Mouse (Mus musculus) frontal cortex, postnatal 10 days (tissue): ENCODE results near the gene Homer1.
A peak's percentile ranks its signal among the peaks of the same experiment; 100 is the strongest.

Experiments used
- DNase-seq, 2 experiments: peaks; one replicate each; pipeline ENCODE4 v3.0.0; 2022; ENCODE audit warnings: low spot score in 2 of 2, mixed read lengths in 1 of 2

Homer1 gene

DNA sequence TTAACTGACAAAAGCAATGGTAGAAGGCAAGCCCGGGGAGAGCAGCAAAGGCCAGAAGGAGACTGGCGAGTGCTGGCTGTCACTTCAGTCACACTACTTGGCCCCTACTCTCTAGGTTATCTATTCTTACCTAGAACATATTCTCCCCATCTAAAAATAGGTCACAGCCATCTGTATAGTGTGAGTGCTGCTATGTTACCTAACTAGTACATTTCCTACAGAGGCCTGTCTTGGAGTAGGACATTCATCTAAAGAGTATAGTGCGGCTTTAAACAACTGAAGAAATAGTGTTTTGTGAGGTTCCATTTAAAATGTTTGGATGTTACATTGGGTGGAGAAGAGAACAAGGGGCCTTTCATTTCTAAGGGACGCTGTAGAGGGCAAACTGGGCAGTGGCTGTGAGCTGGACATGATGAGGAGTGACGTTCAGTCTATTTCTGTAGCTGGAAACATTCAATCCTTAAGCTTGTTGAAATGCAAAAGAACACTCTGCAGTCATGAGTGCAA lies 100.3 kb downstream of the Homer1 start:
- no peak for DNase-seq

DNA sequence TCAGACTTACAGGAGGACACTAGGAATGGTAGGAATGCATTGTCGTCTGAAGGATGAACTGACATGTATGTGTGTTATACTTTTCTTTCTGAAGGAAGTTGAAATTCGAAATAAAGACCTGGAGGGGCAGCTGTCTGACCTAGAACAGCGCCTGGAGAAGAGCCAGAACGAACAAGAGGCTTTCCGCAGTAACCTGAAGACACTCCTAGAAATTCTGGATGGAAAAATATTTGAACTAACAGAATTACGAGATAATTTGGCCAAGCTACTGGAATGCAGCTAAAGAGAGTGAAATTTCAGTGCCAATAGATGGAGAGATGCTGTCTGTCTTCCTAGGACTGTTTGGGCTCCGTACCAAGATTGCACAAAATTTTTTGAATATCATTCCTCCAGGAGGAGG lies 102.5 kb downstream of the Homer1 start:
- no peak for DNase-seq

DNA sequence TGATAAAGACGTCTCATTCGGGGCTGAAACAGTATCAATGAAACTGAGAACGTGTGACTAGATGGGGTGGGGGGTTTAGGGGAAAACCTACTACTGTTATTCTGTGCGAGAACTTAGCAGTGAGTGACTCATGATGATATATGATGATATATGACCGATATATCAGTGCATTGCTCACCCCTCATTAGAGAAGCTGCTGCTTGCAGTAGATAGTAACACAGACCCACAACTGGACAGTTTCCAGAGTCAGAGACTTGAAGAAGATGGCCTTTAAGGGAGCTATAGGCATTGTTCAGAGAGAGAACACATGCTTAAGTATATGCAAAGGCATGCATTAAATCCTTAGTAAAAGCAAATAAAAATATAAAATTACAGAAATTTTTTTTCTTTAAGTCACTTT lies 107.4 kb downstream of the Homer1 start:
- DNase-seq = no peak

DNA sequence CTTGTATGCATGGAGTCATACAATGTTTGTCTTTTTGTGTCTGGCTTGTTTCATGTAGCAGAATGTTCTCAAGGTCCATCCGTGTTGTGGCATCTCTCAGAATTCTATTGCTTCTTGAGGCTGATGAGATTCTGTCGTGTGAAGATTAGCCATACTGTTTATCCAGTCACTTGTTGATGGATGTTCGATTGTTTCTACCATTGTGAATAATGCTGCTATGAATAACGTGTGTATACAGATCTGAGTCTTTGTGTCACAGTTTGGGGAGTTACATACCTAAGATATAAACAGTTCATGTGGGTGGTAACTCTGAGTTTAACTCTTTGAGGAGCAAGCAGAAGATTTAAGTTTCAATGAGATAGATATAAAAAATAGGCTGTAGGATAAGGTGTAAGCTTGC lies 110.9 kb downstream of the Homer1 start:
- DNase-seq = no peak

DNA sequence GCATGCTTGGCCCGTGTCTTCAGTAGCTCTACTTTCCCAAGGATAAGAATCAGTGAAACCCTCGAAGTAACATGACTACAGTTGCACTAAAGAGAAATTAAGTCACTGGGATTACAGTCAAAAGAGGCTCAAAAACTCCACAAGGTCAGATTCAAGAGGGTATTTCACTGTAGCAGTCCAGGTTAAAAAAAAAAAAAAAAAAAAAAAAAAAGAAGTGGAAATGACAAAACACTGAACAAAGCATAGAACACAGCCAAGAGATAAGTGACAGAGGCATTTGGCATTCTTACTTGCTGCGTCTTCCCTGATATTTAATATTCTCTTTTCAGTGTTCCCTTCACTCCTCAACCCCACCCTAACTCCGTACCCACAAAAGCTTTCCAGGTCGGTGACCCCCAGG lies 115.6 kb downstream of the Homer1 start:
- no peak for DNase-seq

DNA sequence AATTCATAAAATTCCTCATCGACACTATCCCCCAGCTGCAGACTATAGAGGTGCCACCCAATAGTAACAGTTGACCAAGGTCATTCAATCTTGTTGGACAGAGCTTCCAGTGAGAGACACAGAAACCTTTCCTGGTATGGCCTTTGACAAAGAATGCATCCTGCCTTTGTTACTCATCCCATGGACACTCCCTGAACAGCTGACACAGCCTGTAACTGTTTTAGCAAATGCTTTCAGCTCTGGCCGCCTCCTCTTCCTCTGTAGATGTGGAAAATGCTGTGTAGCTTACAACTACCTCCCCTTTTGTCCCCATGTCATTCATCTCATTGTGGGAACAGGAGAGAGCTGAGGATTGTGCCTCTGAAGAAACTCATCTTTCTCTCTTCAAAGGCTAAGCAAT lies 118.9 kb downstream of the Homer1 start:
- DNase-seq = no peak

DNA sequence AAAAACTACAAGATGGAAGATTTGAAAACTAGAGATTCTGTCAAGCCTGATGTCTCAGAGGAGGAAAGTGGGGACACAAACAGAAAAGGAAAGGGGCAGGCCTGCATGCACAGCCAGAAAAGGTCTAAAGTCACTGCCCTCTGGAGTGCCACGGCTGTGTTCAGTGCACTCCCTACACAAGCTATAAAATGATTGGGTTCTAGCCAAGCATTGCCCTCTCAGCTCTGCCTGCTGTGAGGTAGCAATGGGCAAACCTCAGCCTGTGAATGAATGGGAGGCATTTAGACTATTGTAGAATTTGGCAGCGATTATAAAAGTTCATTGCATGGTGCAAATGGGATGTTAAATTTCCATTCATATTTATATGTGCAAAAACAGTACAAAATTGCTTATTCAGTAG lies 120.3 kb downstream of the Homer1 start:
- no peak for DNase-seq

DNA sequence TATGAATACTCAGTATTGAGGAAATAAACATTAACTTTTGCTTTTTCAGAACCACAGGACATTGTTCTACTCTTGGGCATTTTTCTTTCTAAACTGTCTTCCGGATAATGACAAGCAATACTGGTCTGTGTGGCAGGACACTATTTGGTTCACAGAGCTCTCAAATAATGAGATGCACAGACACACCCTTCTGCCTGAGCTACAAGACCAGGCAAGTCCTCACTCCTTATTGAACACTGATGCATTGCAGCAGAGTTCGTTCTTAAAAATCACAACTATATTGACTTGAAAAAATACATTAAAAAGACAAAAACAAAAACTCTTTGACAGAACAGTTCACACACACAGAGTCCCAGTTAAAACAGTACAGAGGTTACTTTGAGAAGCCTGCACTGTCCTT lies 123.8 kb downstream of the Homer1 start:
- DNase-seq = no peak

DNA sequence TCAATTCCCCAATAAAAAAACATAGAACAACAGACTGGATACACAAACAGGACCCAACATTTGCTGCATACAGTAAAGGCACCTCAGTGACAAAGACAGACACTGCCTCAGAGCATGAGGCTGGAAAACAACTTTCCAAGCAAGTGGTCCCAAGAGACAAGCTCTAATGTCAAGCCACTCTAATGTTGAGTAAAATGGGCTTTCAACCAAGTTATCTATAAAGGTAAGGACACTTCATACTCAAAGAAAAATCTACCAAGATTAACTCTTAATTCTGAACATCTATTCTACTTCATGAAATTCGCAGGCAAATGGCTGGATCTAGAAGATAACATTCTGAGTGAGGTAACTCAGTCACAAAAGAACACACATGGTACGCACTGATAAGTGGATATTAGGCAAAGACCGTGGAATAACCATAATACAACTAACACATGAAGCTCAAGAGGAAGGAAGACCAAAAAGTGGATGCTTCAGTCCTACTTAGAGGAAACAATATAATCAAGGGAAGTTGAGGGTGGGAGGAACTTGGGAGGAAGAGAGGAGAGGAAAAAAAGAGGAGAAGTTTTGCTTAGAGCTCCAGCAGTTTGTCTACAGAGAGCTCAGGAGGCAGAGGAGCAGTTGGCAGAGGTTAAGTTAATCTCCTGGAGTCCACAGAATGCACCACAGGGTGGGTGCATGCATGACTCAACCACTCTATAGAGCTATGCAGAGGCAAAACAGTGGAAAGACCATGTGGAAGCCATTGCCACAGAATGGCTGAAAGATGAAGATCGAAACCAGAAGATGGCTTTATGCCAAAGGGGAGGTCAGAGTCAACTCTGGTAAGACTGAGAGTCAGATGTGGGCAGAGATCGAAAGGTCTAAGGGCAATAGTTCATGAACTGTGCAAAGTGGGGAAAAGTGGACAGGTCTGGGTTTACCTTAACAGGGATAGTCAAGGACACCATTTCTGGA lies 128.8 kb downstream of the Homer1 start:
- DNase-seq = no peak

DNA sequence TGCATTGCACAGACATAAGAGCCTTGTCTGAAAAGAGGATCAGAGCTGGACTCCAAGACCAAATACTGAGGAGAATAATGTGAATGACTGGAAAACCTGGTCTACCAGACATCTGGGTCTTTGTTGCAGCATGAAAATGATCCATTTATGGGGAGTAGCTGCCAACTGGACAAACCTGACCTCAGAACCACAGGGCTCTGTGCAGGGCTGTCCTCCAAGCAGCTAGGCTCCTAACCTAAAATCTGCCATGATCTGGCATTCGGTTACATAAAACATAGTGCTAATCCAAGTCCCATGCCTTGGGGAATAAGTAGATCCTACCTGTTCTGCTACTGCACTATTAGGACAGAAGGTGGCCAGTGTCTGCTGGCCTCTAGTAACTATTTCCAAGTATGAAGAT lies 129.8 kb downstream of the Homer1 start:
- no peak for DNase-seq

DNA sequence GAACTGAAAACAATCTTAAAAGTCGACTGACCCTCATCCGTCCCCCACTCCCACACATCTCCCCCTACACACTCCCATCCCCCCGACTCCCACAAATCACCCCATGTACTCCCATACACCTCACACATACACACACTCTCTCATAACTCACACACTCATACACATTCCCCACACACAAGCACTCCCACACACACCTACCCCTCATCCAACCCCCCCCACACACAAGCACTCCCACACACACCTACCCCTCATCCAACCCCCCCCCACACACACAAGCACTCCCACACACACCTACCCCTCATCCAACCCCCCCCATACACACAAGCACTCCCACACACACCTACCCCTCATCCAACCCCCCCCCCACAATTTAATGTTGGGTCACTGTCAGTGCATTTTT lies 140.7 kb downstream of the Homer1 start:
- no peak for DNase-seq

DNA sequence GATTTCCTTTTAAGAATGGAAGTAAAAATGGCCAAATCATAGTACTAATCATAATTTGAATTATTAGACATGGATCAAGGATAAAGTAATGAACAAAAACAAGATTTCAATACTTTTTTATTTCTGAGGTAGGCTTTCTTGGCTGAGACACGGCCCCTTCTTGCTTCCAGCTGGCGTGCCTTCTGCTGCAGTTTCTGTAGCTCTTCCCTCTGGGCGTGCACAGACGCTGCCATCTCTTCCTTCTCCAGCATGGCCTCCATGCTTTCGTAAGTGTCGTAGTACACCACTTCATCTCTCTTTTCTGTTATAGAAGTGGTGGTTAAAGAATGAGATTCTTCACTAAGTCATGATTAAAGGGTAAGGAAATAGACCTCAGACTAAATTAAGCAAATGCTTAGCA lies 153.8 kb downstream of the Homer1 start:
- DNase-seq = peak in 1 of 2 experiments; percentile 18
